Mouse (Mus musculus): ENCODE data around the gene Gm27179. TPM values are rescaled to one million over a fixed set of nuclear protein-coding genes. Genes with fewer than 3 reads are reported as not detected.
"Not testable (repeated sequence)": the region's sequence is repeated elsewhere in the genome, so short reads cannot be mapped to it uniquely, and the experiment has no call there.

Gene Gm27179
- total and polyA plus RNA-seq, 2 experiments from 2014 or later: not detected

DNA sequence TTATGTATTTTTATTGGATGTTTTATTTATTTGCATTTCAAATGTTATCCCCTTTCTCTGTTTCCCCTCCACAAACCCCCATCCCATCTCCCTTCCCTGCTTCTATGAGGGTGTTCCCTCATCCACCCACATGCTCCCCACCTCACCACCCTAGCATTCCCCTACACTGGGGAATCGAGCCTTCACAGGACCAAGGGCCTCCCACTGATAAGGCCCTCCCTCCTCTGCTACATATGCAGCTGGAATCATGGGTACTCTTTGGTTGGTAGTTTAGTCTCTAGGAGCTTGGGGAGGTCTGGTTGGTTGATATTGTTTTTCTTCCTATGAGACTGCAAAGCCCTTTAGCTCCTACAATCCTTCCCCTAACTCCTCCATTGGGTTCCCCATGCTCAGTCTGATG, 13.9 kb upstream of the Gm27179 start:
- H3K9me3 ChIP-seq (ENCODE audit: low read length); H3K9ac ChIP-seq; H3K27ac ChIP-seq (ENCODE audit: low read depth, low read length); H3K4me1 ChIP-seq (ENCODE audit: insufficient read depth); DNase-seq; H3K36me3 ChIP-seq (ENCODE audit: insufficient read depth); H3K4me3 ChIP-seq (ENCODE audit: low read depth, low read length); ATAC-seq; H3K4me2 ChIP-seq (ENCODE audit: low read depth); H3K27me3 ChIP-seq (ENCODE audit: insufficient read depth, low read length): not testable (repeated sequence)
- no CpG with 5 or more reads among the region's 1 CpGs for WGBS

DNA sequence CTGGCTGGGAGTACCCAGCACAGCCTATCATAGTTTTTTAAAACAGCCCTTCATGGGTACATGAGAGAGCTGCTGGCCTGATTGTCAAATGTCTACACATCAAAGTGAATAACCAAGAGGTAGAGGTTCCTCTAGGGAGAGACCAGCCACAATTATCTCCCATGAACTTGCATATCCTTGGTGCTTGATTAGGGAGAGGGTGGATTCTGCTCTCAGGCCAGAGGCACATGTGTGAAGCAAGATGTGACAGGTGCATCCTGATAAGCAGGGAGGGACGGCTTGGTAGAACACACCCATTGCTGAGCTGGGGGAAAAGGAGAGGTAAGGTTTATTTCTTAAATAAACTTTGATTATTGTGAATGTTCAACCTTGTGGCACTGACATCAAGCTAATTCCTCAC, 10.7 kb upstream of the Gm27179 start:
- H3K36me3 ChIP-seq (ENCODE audit: insufficient read depth); ATAC-seq; H3K27ac ChIP-seq (ENCODE audit: low read depth, low read length); H3K4me1 ChIP-seq (ENCODE audit: insufficient read depth); H3K9me3 ChIP-seq (ENCODE audit: low read length); H3K4me2 ChIP-seq (ENCODE audit: low read depth); H3K27me3 ChIP-seq (ENCODE audit: insufficient read depth, low read length); H3K4me3 ChIP-seq (ENCODE audit: low read depth, low read length); DNase-seq; H3K9ac ChIP-seq: not testable (repeated sequence)
- no CpG with 5 or more reads among the region's 1 CpGs for WGBS

DNA sequence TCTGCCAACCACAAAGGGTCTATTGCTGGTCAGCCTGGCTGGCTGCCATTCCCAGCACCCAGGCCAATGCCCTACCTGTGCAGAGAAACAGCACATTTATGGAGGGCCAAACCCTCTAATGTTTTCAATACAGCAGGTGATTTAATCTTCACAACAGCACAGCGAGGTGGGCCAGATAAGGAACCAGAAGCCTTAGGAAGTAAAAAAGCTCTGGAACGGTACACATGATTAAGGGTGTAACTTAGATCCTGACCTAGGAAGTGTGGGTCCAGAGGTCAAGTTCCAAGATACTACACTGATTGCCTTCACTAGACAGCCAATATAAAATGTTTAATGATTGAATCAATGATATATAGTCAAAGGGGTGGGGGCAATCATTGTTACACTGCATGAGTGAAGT, 8.5 kb upstream of the Gm27179 start:
- H3K36me3 ChIP-seq (ENCODE audit: insufficient read depth); H3K4me1 ChIP-seq (ENCODE audit: insufficient read depth); DNase-seq; H3K9ac ChIP-seq; H3K27ac ChIP-seq (ENCODE audit: low read depth, low read length); H3K9me3 ChIP-seq (ENCODE audit: low read length); H3K27me3 ChIP-seq (ENCODE audit: insufficient read depth, low read length); H3K4me3 ChIP-seq (ENCODE audit: low read depth, low read length); ATAC-seq; H3K4me2 ChIP-seq (ENCODE audit: low read depth): not testable (repeated sequence)
- WGBS: no CpG with 5 or more reads among the region's 2 CpGs

- H3K36me3 ChIP-seq (ENCODE audit: insufficient read depth); H3K4me3 ChIP-seq (ENCODE audit: low read depth, low read length); H3K9me3 ChIP-seq (ENCODE audit: low read length); H3K27me3 ChIP-seq (ENCODE audit: insufficient read depth, low read length); H3K9ac ChIP-seq; H3K4me1 ChIP-seq (ENCODE audit: insufficient read depth); ATAC-seq; H3K4me2 ChIP-seq (ENCODE audit: low read depth); DNase-seq; H3K27ac ChIP-seq (ENCODE audit: low read depth, low read length): not testable (repeated sequence)
- WGBS: no CpG with 5 or more reads among the region's 1 CpGs
Observed at GRCm38 (mm10) chr14:69507000-69507399, 5.3 kb downstream of the Gm27179 start.

- peak; percentile 99 for ATAC-seq
- H3K9ac ChIP-seq; H3K4me1 ChIP-seq (ENCODE audit: insufficient read depth); H3K4me2 ChIP-seq (ENCODE audit: low read depth); DNase-seq; H3K27me3 ChIP-seq (ENCODE audit: insufficient read depth, low read length); H3K27ac ChIP-seq (ENCODE audit: low read depth, low read length); H3K4me3 ChIP-seq (ENCODE audit: low read depth, low read length); H3K9me3 ChIP-seq (ENCODE audit: low read length); H3K36me3 ChIP-seq (ENCODE audit: insufficient read depth): not testable (repeated sequence)
- WGBS: no CpG with 5 or more reads among the region's 29 CpGs
Observed at GRCm38 (mm10) chr14:69503174-69503573, 9.2 kb downstream of the Gm27179 start, which contains the start of gene Gm16867. TSS of gene Gm16867 (minus strand) at chr14:69503362.

DNA sequence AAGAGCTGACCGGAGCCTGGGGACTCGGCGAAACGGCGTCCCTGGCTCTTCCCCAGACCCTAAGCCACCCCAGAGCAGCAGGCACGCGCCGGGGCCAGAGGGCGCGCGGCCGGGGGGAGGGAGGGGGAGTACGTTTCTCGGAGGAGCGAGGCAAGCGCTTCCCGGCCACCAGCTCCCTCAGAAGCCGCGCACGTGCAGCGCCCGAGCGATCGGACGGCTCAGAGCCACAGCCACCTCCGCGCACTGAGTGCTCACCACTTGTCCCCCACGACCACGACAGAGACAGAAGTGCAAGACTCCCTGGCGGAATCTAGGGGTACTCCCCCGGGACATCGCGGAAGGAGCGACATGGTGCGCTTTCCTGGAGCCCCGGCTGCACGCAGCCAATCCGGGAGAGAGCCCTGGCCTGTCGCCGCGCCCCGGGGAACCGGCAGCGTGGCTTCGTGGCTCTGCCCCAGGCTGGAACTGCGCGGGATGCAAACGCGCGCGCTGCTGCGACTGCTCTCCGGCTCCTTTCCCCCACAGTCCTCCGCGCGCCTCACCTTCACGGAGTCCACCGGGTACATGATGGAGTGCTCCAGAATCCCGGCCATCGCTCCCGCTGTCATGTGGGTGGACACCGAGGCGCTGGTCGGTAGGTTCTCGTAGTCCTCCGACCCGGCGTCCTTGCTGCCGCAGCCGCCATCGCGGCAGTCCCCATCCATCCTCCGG, 9.8 kb downstream of the Gm27179 start:
- H3K9ac ChIP-seq; H3K4me2 ChIP-seq (ENCODE audit: low read depth); H3K4me1 ChIP-seq (ENCODE audit: insufficient read depth); H3K27ac ChIP-seq (ENCODE audit: low read depth, low read length); H3K4me3 ChIP-seq (ENCODE audit: low read depth, low read length); H3K27me3 ChIP-seq (ENCODE audit: insufficient read depth, low read length); H3K36me3 ChIP-seq (ENCODE audit: insufficient read depth); H3K9me3 ChIP-seq (ENCODE audit: low read length); DNase-seq: not testable (repeated sequence)
- ATAC-seq: peak; percentile 75
- WGBS: no CpG with 5 or more reads among the region's 73 CpGs

DNA sequence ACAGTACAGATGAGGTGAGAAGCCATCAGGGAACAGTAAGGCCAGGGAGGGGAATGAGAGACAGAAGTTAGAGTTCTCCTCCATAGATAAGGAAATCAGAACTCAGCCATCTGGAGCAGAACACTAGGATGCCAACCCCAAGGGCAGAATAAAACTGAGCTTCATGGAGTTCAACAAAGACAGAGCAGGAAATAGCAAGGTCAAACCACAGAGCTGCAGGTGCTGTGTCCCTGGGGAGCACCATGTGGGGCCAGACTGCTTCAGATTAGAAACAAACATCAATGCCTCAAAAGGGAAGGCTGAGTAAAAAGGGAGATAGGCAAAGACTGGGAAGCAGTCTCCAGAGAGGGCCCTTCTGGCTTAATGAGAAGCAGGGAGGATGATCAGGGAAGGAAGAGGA, 16.1 kb downstream of the Gm27179 start:
- not testable (repeated sequence) for ATAC-seq; H3K27me3 ChIP-seq (ENCODE audit: insufficient read depth, low read length); H3K4me3 ChIP-seq (ENCODE audit: low read depth, low read length); H3K27ac ChIP-seq (ENCODE audit: low read depth, low read length); H3K4me2 ChIP-seq (ENCODE audit: low read depth); H3K9me3 ChIP-seq (ENCODE audit: low read length); H3K36me3 ChIP-seq (ENCODE audit: insufficient read depth); DNase-seq; H3K9ac ChIP-seq; H3K4me1 ChIP-seq (ENCODE audit: insufficient read depth)

GRCm38 (mm10) chr14:69494946-69495345, 17.4 kb downstream of the Gm27179 start:
- not testable (repeated sequence) for ATAC-seq; H3K4me2 ChIP-seq (ENCODE audit: low read depth); H3K27ac ChIP-seq (ENCODE audit: low read depth, low read length); H3K27me3 ChIP-seq (ENCODE audit: insufficient read depth, low read length); H3K9me3 ChIP-seq (ENCODE audit: low read length); H3K4me3 ChIP-seq (ENCODE audit: low read depth, low read length); DNase-seq; H3K36me3 ChIP-seq (ENCODE audit: insufficient read depth); H3K9ac ChIP-seq; H3K4me1 ChIP-seq (ENCODE audit: insufficient read depth)
- WGBS: no CpG with 5 or more reads among the region's 2 CpGs

DNA sequence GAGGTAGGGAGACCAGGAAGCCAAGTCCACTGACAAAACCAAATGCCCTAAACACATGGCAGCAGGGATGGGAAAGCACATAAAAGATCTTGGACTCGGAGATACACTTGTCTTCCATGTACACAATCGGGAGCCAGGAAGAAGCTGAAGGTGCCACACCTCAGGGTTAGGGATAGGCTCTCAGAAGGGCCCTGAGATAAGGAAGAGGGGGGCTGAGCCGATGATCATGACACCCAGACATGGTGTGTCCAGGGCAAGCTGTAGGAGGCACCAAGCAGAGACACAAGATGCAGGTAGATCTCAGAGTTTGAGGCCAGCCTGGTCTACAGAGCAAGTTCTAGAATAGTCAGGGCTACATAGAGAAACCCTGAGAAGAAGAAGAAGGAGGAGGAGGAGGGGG, 17.8 kb downstream of the Gm27179 start:
- H3K4me1 ChIP-seq (ENCODE audit: insufficient read depth); ATAC-seq; H3K9ac ChIP-seq; H3K36me3 ChIP-seq (ENCODE audit: insufficient read depth); DNase-seq; H3K27ac ChIP-seq (ENCODE audit: low read depth, low read length); H3K9me3 ChIP-seq (ENCODE audit: low read length); H3K27me3 ChIP-seq (ENCODE audit: insufficient read depth, low read length); H3K4me2 ChIP-seq (ENCODE audit: low read depth); H3K4me3 ChIP-seq (ENCODE audit: low read depth, low read length): not testable (repeated sequence)
- no CpG with 5 or more reads among the region's 3 CpGs for WGBS

GRCm38 (mm10) chr14:69488001-69488400, 24.3 kb downstream of the Gm27179 start:
- not testable (repeated sequence) for H3K27ac ChIP-seq (ENCODE audit: low read depth, low read length); H3K27me3 ChIP-seq (ENCODE audit: insufficient read depth, low read length); H3K9ac ChIP-seq; H3K4me3 ChIP-seq (ENCODE audit: low read depth, low read length); ATAC-seq; H3K4me1 ChIP-seq (ENCODE audit: insufficient read depth); H3K4me2 ChIP-seq (ENCODE audit: low read depth); DNase-seq; H3K9me3 ChIP-seq (ENCODE audit: low read length); H3K36me3 ChIP-seq (ENCODE audit: insufficient read depth)
- WGBS: no CpG with 5 or more reads among the region's 10 CpGs

Measured in forebrain, postnatal 0 days (tissue).